Mouse (Mus musculus): ENCODE data around the gene Gm10912.

GRCm38 (mm10) chr2:104058381-104058780, 7.2 kb upstream of the Gm10912 start:
- TF ChIP-seq POLR2A (IDR thresholded peaks at IDR 0.05; ENCODE audit: low read depth, low read length): no peak
- TF ChIP-seq CTCF (IDR thresholded peaks at IDR 0.05; ENCODE audit: borderline replicate concordance, insufficient read depth, low read length): no peak
